Mouse (Mus musculus) thymus, adult 2 months (tissue): ENCODE measurements around the gene Klk11. TPM values are rescaled to one million over a fixed set of nuclear protein-coding genes. Genes with fewer than 3 reads are reported as not detected.

Experiments
- DNase-seq: peaks from one replicate; pipeline ENCODE4 v3.0.0; 2021
- H3K27ac ChIP-seq: fragments of 200-500 bp; 2 replicates; pipeline ENCODE4 v1.5.1; 2012; ENCODE audit warnings: low read length, control low read depth; ENCODE audit not compliant: control insufficient read depth, insufficient read depth
- H3K27me3 ChIP-seq: fragments of 200-500 bp; 2 replicates; pipeline ENCODE4 v1.6.1; 2012; ENCODE audit warnings: mild to moderate bottlenecking, low read length, moderate library complexity, mixed read lengths; ENCODE audit not compliant: control insufficient read depth, insufficient read depth
- H3K36me3 ChIP-seq: fragments of 200-500 bp; 2 replicates; pipeline ENCODE4 v1.6.1; 2012; ENCODE audit warnings: mild to moderate bottlenecking, low read length, moderate library complexity; ENCODE audit not compliant: control insufficient read depth, insufficient read depth
- H3K4me1 ChIP-seq: fragments of 200-500 bp; replicated peaks from 2 replicates; pipeline ENCODE4 v1.6.1; 2012; ENCODE audit warnings: low read length; ENCODE audit not compliant: control insufficient read depth, insufficient read depth
- H3K4me3 ChIP-seq: fragments of 200-500 bp; 2 replicates; pipeline ENCODE4 v1.5.1; 2012; ENCODE audit warnings: mild to moderate bottlenecking, low read length, control low read depth, moderate library complexity; ENCODE audit not compliant: control insufficient read depth, insufficient read depth
- CTCF ChIP-seq: fragments of 200-500 bp; IDR thresholded peaks from 2 replicates; pipeline ENCODE4 v1.5.1; 2012; ENCODE audit warnings: mild to moderate bottlenecking, control low read depth, low read length, moderate library complexity, borderline replicate concordance; ENCODE audit not compliant: control insufficient read depth, poor library complexity, insufficient read depth; ENCODE audit errors: extremely low read depth
- POLR2A ChIP-seq: fragments of 200-500 bp; IDR thresholded peaks from 2 replicates; pipeline ENCODE4 v1.6.1; 2012; ENCODE audit warnings: mild to moderate bottlenecking, low read length, control low read depth, moderate library complexity; ENCODE audit not compliant: control insufficient read depth, poor library complexity, insufficient read depth; ENCODE audit errors: extremely low read depth
- WGBS: fragments of 180-500 bp; shearing (Covaris S2); methylation state at CpG from one replicate; pipeline ENCODE4 v1.1.7; 2018; 5-methylcytosine and 5-hydroxymethylcytosine counted together
- polyA plus RNA-seq: library from polyadenylated mRNA; depleted of rRNA; stranded (reverse); fragments of >200 nt; gene quantifications from 2 replicates; pipeline ENCODE4 v1.2.3, GENCODE M21; 2012; rRNA removed

Gene Klk11
- polyA plus RNA-seq: 0.32 and 0.81 TPM in 2 replicates

GRCm38 (mm10) chr7:43774364-43774763, at the start of gene Klk11:
Klk11 (plus strand) TSS chr7:43774604.
- H3K4me3 ChIP-seq: no peak within 1 kb of the TSS
- TF ChIP-seq CTCF (no peak), POLR2A (no peak)
- H3K4me1 ChIP-seq: no peaks in the 10 kb centered on the region
- no peaks in the 10 kb centered on the region for H3K27me3 ChIP-seq
- no peak within 1 kb of the TSS for H3K27ac ChIP-seq
- no peak for DNase-seq
- no peaks in the 10 kb centered on the region for H3K36me3 ChIP-seq
- 93% methylated on average over 5 of the region's 5 CpGs for WGBS

DNA sequence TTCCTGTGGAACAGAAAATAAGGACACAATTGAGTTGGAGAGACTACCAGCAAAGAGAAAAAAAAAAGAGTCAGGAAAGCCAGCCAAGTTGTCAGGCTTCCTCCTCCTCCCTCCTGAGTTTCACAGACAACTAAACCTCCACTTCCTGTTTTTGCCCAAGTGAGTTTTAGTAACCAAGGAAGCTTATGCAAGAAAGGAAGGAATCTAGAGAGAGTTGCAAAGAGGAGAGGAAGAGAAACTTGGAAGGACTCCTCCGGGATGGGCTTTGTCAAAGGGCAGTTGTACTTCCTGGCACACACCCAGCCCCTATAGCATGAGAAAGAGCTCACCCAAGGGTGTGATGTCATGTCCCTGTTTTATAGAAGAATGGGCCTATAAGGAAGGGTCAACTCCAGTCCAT, 26.6 kb upstream of the Klk11 start:
- no peaks in the 10 kb centered on the region for H3K27me3 ChIP-seq
- no peak overlapping the region for H3K4me3 ChIP-seq
- no peak overlapping the region for H3K27ac ChIP-seq
- H3K4me1 ChIP-seq: no peaks in the 10 kb centered on the region
- no peaks in the 10 kb centered on the region for H3K36me3 ChIP-seq
- no peak for DNase-seq
- TF ChIP-seq CTCF (no peak), POLR2A (no peak)
- WGBS: 17% methylated on average over 1 of the region's 1 CpGs

GRCm38 (mm10) chr7:43752806-43753205, 21.6 kb upstream of the Klk11 start:
- Histone ChIP-seq H3K36me3 (no peaks in the 10 kb centered on the region), H3K4me1 (no peaks in the 10 kb centered on the region), H3K27ac (no peak overlapping the region), H3K27me3 (no peaks in the 10 kb centered on the region), H3K4me3 (no peak overlapping the region)
- no peak for TF ChIP-seq CTCF
- TF ChIP-seq POLR2A: no peak
- 44% methylated on average over 2 of the region's 2 CpGs for WGBS
- DNase-seq: no peak

- no peaks in the 10 kb centered on the region for H3K27me3 ChIP-seq
- TF ChIP-seq POLR2A (no peak), CTCF (no peak)
- 73% methylated on average over 8 of the region's 8 CpGs for WGBS
- no peaks in the 10 kb centered on the region for H3K36me3 ChIP-seq
- no peak overlapping the region for H3K27ac ChIP-seq
- DNase-seq: no peak
- H3K4me3 ChIP-seq: no peak overlapping the region
- H3K4me1 ChIP-seq: no peaks in the 10 kb centered on the region
Measured at GRCm38 (mm10) chr7:43766484-43766883, 7.9 kb upstream of the Klk11 start.

GRCm38 (mm10) chr7:43768597-43768996, 5.8 kb upstream of the Klk11 start, which contains the start of gene Klk12:
Klk12 (plus strand) TSS chr7:43768897.
- 84% methylated on average over 4 of the region's 4 CpGs for WGBS
- H3K36me3 ChIP-seq: no peaks in the 10 kb centered on the region

DNA sequence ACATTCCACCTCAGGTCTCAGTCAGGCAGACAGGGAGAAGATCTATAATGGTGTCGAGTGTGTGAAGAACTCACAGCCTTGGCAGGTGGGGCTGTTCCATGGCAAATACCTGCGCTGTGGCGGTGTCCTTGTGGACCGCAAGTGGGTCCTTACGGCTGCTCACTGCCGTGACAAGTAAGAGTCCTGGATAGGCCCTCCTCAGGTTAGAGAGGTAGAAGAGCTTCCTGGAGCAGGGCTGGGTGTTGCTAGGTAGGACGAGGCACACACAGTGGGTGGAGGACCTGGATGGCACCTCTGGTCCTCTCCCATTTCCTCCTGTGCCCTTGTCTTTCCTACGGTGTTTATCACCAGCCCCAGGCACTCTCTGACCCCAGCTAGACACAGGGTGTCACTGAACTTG, 4.8 kb upstream of the Klk11 start:
- Histone ChIP-seq H3K27ac (no peak overlapping the region), H3K4me1 (no peaks in the 10 kb centered on the region), H3K4me3 (no peak overlapping the region), H3K27me3 (no peaks in the 10 kb centered on the region), H3K36me3 (no peaks in the 10 kb centered on the region)
- DNase-seq: no peak
- TF ChIP-seq POLR2A (no peak), CTCF (no peak)
- 95% methylated on average over 8 of the region's 8 CpGs for WGBS

More at GRCm38 (mm10) chr7:43768597-43768996, 5.8 kb upstream of the Klk11 start, which contains the start of gene Klk12:
- Histone ChIP-seq H3K4me3 (no peak within 1 kb of the TSS), H3K4me1 (no peaks in the 10 kb centered on the region), H3K27me3 (no peaks in the 10 kb centered on the region), H3K27ac (no peak within 1 kb of the TSS)
- TF ChIP-seq CTCF (no peak), POLR2A (no peak)
- DNase-seq: no peak

- H3K27ac ChIP-seq: no peak overlapping the region
- TF ChIP-seq POLR2A (no peak), CTCF (no peak)
- H3K27me3 ChIP-seq: no peaks in the 10 kb centered on the region
- no peak for DNase-seq
- WGBS: 94% methylated on average over 10 of the region's 10 CpGs
- no peak overlapping the region for H3K4me3 ChIP-seq
- no peaks in the 10 kb centered on the region for H3K36me3 ChIP-seq
- H3K4me1 ChIP-seq: no peaks in the 10 kb centered on the region
Measured at GRCm38 (mm10) chr7:43770701-43771100, 3.7 kb upstream of the Klk11 start.

- DNase-seq: no peak
- 97% methylated on average over 6 of the region's 6 CpGs for WGBS
Measured at GRCm38 (mm10) chr7:43771916-43772315, 2.5 kb upstream of the Klk11 start.

More at GRCm38 (mm10) chr7:43771916-43772315, 2.5 kb upstream of the Klk11 start:
- Histone ChIP-seq H3K27me3 (no peaks in the 10 kb centered on the region), H3K4me3 (no peak overlapping the region), H3K27ac (no peak overlapping the region), H3K4me1 (no peaks in the 10 kb centered on the region), H3K36me3 (no peaks in the 10 kb centered on the region)
- TF ChIP-seq POLR2A: no peak
- no peak for TF ChIP-seq CTCF
